9 mouse cellular contexts compared by ENCODE assay signal in the genomic region with DNA sequence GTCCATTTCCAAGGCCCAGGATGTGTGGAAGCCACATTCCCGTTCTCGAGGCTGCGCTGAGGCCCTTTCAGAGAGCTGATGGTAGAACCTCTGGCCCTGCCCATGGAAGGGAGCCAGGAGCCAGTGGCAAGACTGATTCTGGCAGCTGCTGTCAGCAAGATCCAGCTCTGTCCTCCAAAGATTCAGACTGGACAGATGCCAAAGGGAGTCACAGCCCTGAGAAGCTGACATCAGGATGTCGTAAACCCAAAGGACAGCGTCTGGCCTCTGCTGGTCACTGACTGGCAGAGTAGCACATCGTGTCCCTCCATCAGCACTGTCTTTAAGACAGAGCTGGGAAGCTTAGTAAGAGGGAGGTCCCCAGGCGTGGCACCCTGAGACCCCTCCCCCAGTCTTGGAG. TPM values are rescaled to one million over a fixed set of nuclear protein-coding genes. Genes with fewer than 3 reads are reported as not detected.
DNase-seq lines count a peak whose midpoint lies in the region; ATAC-seq lines count a peak whose summit lies in the region.
"Had no signal": no experiment of that assay in that cellular context is flagged by ENCODE, and none has a peak within 500 bp of the region (broad histone marks: within the 10 kb centered on the region; RNA-seq: fewer than 3 reads in every experiment).

No protein-coding gene starts in this region.

- H3K27me3 ChIP-seq in kidney, embryonic 14.5 days (ENCODE audit: control insufficient read depth, insufficient read depth, low read length): peaks cover 21% of the 10 kb centered on the region
- H3K27me3 ChIP-seq in stomach, embryonic 16.5 days (ENCODE audit: control insufficient read depth, insufficient read depth, low read length): 0 out of 2 replicates have a peak, but pooled peaks cover 2% of the 10 kb centered on the region

- H3K9ac ChIP-seq in kidney, embryonic 14.5 days (ENCODE audit: low read depth, low read length): no peak overlapping the region
- peak overlapping the region; percentile 68; the same call in 1 of the 2 replicates for H3K9ac ChIP-seq in stomach, embryonic 16.5 days (ENCODE audit: low read length)
- H3K9ac ChIP-seq: midbrain, embryonic 12.5 days had no signal

- H3K9me3 ChIP-seq in kidney, embryonic 14.5 days (ENCODE audit: control insufficient read depth, low read length): no peaks in the 10 kb centered on the region
- H3K9me3 ChIP-seq in stomach, embryonic 16.5 days (replicated peaks; ENCODE audit: control insufficient read depth, low read length): no peaks in the 10 kb centered on the region
- H3K9me3 ChIP-seq: midbrain, embryonic 12.5 days had no signal

- H3K4me2 ChIP-seq in kidney, embryonic 14.5 days (replicated peaks; ENCODE audit: low read depth, low read length): no peak overlapping the region
- no peak overlapping the region for H3K4me2 ChIP-seq in stomach, embryonic 16.5 days (ENCODE audit: low read depth, low read length)

- ATAC-seq in kidney, embryonic 14.5 days (ENCODE audit: low FRiP score, low TSS enrichment): no peak
- ATAC-seq in stomach, embryonic 16.5 days (ENCODE audit: insufficient read depth, low FRiP score): no peak
- ATAC-seq in frontal cortex, adult (ENCODE audit: low TSS enrichment): no peak

- DNase-seq in kidney, adult 11 months: peak; percentile 69
- peak; percentile 53 to 55 for DNase-seq in heart, adult 9 months (ENCODE audit: low spot score in 2 of 2)
- DNase-seq in kidney, postnatal 25 days: peak; percentile 77 to 86
- DNase-seq in thymus, postnatal 10 days (ENCODE audit: low spot score in 2 of 2): no peak
- no peak for DNase-seq in urinary bladder, postnatal 14 days (ENCODE audit: low spot score)

- no peak overlapping the region for H3K4me3 ChIP-seq in kidney, embryonic 14.5 days (ENCODE audit: low read length)
- H3K4me3 ChIP-seq in stomach, embryonic 16.5 days (replicated peaks; ENCODE audit: low read length): no peak overlapping the region
- H3K4me3 ChIP-seq: midbrain, embryonic 12.5 days had no signal

- peaks cover 29% of the 10 kb centered on the region for H3K4me1 ChIP-seq in kidney, embryonic 14.5 days (ENCODE audit: control insufficient read depth, insufficient read depth, low read length)
- H3K4me1 ChIP-seq in stomach, embryonic 16.5 days (ENCODE audit: control insufficient read depth, insufficient read depth, low read length): peaks cover 47% of the 10 kb centered on the region

- H3K27ac ChIP-seq in kidney, embryonic 14.5 days (ENCODE audit: low read depth, low read length): no peak overlapping the region
- peak overlapping the region; percentile 48 for H3K27ac ChIP-seq in stomach, embryonic 16.5 days (ENCODE audit: low read length)
- H3K27ac ChIP-seq: midbrain, embryonic 12.5 days had no signal

- WGBS in kidney, embryonic 14.5 days: 45% methylated on average over 7 of the region's 7 CpGs
- WGBS in stomach, embryonic 16.5 days: 56% methylated on average over 7 of the region's 7 CpGs

- H3K36me3 ChIP-seq in kidney, embryonic 14.5 days (ENCODE audit: control insufficient read depth, insufficient read depth, low read length): no peaks in the 10 kb centered on the region
- H3K36me3 ChIP-seq in stomach, embryonic 16.5 days (ENCODE audit: control insufficient read depth, insufficient read depth, low read length): no peaks in the 10 kb centered on the region
- H3K36me3 ChIP-seq: midbrain, embryonic 12.5 days had no signal

RNA-seq across cellular contexts. Expression of a gene that starts 2.9 kb away (rescaled TPM):
- 43.1 and 54.1 TPM in 2 replicates for polyA plus RNA-seq in kidney, embryonic 14.5 days (2014; fragmentation: Nextera tagmentation; extraction: Ambion mirVana)
- 61.3 and 64.6 TPM in 2 replicates for polyA plus RNA-seq in stomach, embryonic 16.5 days (2015; fragmentation: Nextera tagmentation; extraction: Ambion mirVana)

RNA-seq across cellular contexts. Expression of a gene that starts 28.6 kb away (rescaled TPM):
- polyA plus RNA-seq in kidney, embryonic 14.5 days (2014; fragmentation: Nextera tagmentation; extraction: Ambion mirVana): 730 and 1,037 TPM in 2 replicates
- polyA plus RNA-seq in stomach, embryonic 16.5 days (2015; fragmentation: Nextera tagmentation; extraction: Ambion mirVana): 408 and 537 TPM in 2 replicates

RNA-seq across cellular contexts. Expression of a gene that starts 44.7 kb away (rescaled TPM):
- polyA plus RNA-seq in kidney, embryonic 14.5 days (2014; fragmentation: Nextera tagmentation; extraction: Ambion mirVana): 13.3 and 21.1 TPM in 2 replicates
- polyA plus RNA-seq in stomach, embryonic 16.5 days (2015; fragmentation: Nextera tagmentation; extraction: Ambion mirVana): 4.3 and 4.6 TPM in 2 replicates

RNA-seq across cellular contexts. Expression of a gene that starts 57.3 kb away (rescaled TPM):
- polyA plus RNA-seq in kidney, embryonic 14.5 days (2014; fragmentation: Nextera tagmentation; extraction: Ambion mirVana): 159 and 160 TPM in 2 replicates
- 154 and 171 TPM in 2 replicates for polyA plus RNA-seq in stomach, embryonic 16.5 days (2015; fragmentation: Nextera tagmentation; extraction: Ambion mirVana)

Comparison
In these comparisons a context has a peak if more than half of its experiments do, and no peak if none do; other contexts are left out.
1. DNase-seq: peak in kidney, adult 11 months (single experiment), heart, adult 9 months (2 of 2) and kidney, postnatal 25 days (2 of 2); none in thymus, postnatal 10 days (0 of 2) and urinary bladder, postnatal 14 days (single experiment).